ENCODE assay signal across 10 mouse cellular contexts in genomic region chr19:53892838-53893359, GRCm38 (mm10). TPM values are rescaled to one million over a fixed set of nuclear protein-coding genes. Genes with fewer than 3 reads are reported as not detected.
DNase-seq lines count a peak whose midpoint lies in the region; ATAC-seq and TF ChIP-seq lines count a peak whose summit lies in the region.
"Had no signal": no experiment of that assay in that cellular context is flagged by ENCODE, and none has a peak within 500 bp of the region (broad histone marks: within the 10 kb centered on the region; RNA-seq: fewer than 3 reads in every experiment).

No protein-coding gene starts in this region.

- no peak overlapping the region for H3K4me2 ChIP-seq in heart, postnatal 0 days (ENCODE audit: low read depth, low read length)
- no peak overlapping the region for H3K4me2 ChIP-seq in embryonic facial prominence, embryonic 15.5 days (replicated peaks)
- no peak overlapping the region for H3K4me2 ChIP-seq in liver, embryonic 15.5 days
- no peak overlapping the region for H3K4me2 ChIP-seq in hindbrain, embryonic 12.5 days (replicated peaks)
- H3K4me2 ChIP-seq: midbrain, embryonic 12.5 days had no signal

- no peaks in the 10 kb centered on the region for H3K36me3 ChIP-seq in heart, postnatal 0 days (replicated peaks; ENCODE audit: control insufficient read depth, insufficient read depth, low read length)
- H3K36me3 ChIP-seq in embryonic facial prominence, embryonic 15.5 days: no peaks in the 10 kb centered on the region
- no peaks in the 10 kb centered on the region for H3K36me3 ChIP-seq in liver, embryonic 15.5 days (replicated peaks)
- no peaks in the 10 kb centered on the region for H3K36me3 ChIP-seq in hindbrain, embryonic 12.5 days
- H3K36me3 ChIP-seq: midbrain, embryonic 12.5 days had no signal

- no peak for TF ChIP-seq EP300 in heart, postnatal 0 days (IDR thresholded peaks at IDR 0.05; ENCODE audit: low read depth)

- H3K4me3 ChIP-seq in heart, postnatal 0 days (ENCODE audit: low read depth, low read length): no peak overlapping the region
- H3K4me3 ChIP-seq in embryonic facial prominence, embryonic 15.5 days (replicated peaks): no peak overlapping the region
- no peak overlapping the region for H3K4me3 ChIP-seq in liver, embryonic 15.5 days (replicated peaks)
- H3K4me3 ChIP-seq in hindbrain, embryonic 12.5 days: no peak overlapping the region
- H3K4me3 ChIP-seq: midbrain, embryonic 12.5 days had no signal

- H3K4me1 ChIP-seq in heart, postnatal 0 days (ENCODE audit: control insufficient read depth, insufficient read depth): peaks cover 34% of the 10 kb centered on the region
- H3K4me1 ChIP-seq in embryonic facial prominence, embryonic 15.5 days: peaks cover 54% of the 10 kb centered on the region
- peaks cover 82% of the 10 kb centered on the region for H3K4me1 ChIP-seq in liver, embryonic 15.5 days (replicated peaks)
- 0 out of 2 replicates have a peak, but pooled peaks cover 5% of the 10 kb centered on the region for H3K4me1 ChIP-seq in hindbrain, embryonic 12.5 days

- H3K27ac ChIP-seq in heart, postnatal 0 days (ENCODE audit: low read depth): peak overlapping the region; percentile 68; the same call in 1 of the 2 replicates
- peak overlapping the region; percentile 90 for H3K27ac ChIP-seq in embryonic facial prominence, embryonic 15.5 days (replicated peaks)
- peak overlapping the region; percentile 84 for H3K27ac ChIP-seq in liver, embryonic 15.5 days (replicated peaks)
- H3K27ac ChIP-seq in hindbrain, embryonic 12.5 days: no peak overlapping the region
- H3K27ac ChIP-seq: midbrain, embryonic 12.5 days had no signal

- no peak for DNase-seq in heart, postnatal 0 days (ENCODE audit: low spot score)
- DNase-seq in heart, postnatal 25 days (ENCODE audit: low spot score): no peak
- no peak for DNase-seq in adrenal gland, postnatal 36 days
- DNase-seq in left cerebral cortex, adult 8-10 months (ENCODE audit: low spot score in 2 of 2): no peak

- H3K9ac ChIP-seq in heart, postnatal 0 days (replicated peaks; ENCODE audit: low read depth, low read length): no peak overlapping the region
- H3K9ac ChIP-seq in embryonic facial prominence, embryonic 15.5 days: no peak overlapping the region
- H3K9ac ChIP-seq in liver, embryonic 15.5 days: no peak overlapping the region
- H3K9ac ChIP-seq in hindbrain, embryonic 12.5 days: no peak overlapping the region
- H3K9ac ChIP-seq: midbrain, embryonic 12.5 days had no signal

- ATAC-seq in heart, postnatal 0 days (ENCODE audit: insufficient read depth, low read depth): no peak
- ATAC-seq in CD4-positive, CD25-positive, alpha-beta regulatory T cell, adult 4 months: peak; percentile 12
- ATAC-seq in embryonic facial prominence, embryonic 15.5 days (ENCODE audit: insufficient number of reproducible peaks, low FRiP score, low TSS enrichment, low read depth): peak; percentile 69; the same call in 1 of the 2 replicates
- no peak for ATAC-seq in liver, embryonic 15.5 days (ENCODE audit: insufficient read depth)
- ATAC-seq in hindbrain, embryonic 12.5 days (ENCODE audit: low FRiP score): no peak
- ATAC-seq: Patski had no signal

- no peaks in the 10 kb centered on the region for H3K27me3 ChIP-seq in heart, postnatal 0 days (ENCODE audit: control insufficient read depth, insufficient read depth, low read length)
- no peaks in the 10 kb centered on the region for H3K27me3 ChIP-seq in embryonic facial prominence, embryonic 15.5 days
- H3K27me3 ChIP-seq in liver, embryonic 15.5 days: no peaks in the 10 kb centered on the region
- no peaks in the 10 kb centered on the region for H3K27me3 ChIP-seq in hindbrain, embryonic 12.5 days
- H3K27me3 ChIP-seq: midbrain, embryonic 12.5 days had no signal

- 38% methylated on average over 9 of the region's 9 CpGs for WGBS in heart, postnatal 0 days
- 31% methylated on average over 9 of the region's 9 CpGs for WGBS in embryonic facial prominence, embryonic 15.5 days
- WGBS in liver, embryonic 15.5 days (ENCODE audit: insufficient replicate concordance): 20% methylated on average over 9 of the region's 9 CpGs
- WGBS in hindbrain, embryonic 12.5 days: 73% methylated on average over 9 of the region's 9 CpGs

- no peak for TF ChIP-seq CTCF in heart, postnatal 0 days (IDR thresholded peaks at IDR 0.05; ENCODE audit: low read depth)

- no peaks in the 10 kb centered on the region for H3K9me3 ChIP-seq in heart, postnatal 0 days (replicated peaks; ENCODE audit: control insufficient read depth, low read length)
- no peaks in the 10 kb centered on the region for H3K9me3 ChIP-seq in embryonic facial prominence, embryonic 15.5 days (replicated peaks)
- no peaks in the 10 kb centered on the region for H3K9me3 ChIP-seq in liver, embryonic 15.5 days (replicated peaks)
- H3K9me3 ChIP-seq in hindbrain, embryonic 12.5 days (replicated peaks): no peaks in the 10 kb centered on the region
- H3K9me3 ChIP-seq: midbrain, embryonic 12.5 days had no signal

- intact Hi-C loops in heart, postnatal 25 days (cut with DNase I): no loop called here

RNA-seq across cellular contexts. Expression of gene Pdcd4, which starts 0.9 kb away (rescaled TPM):
- total RNA-seq in heart, postnatal 0 days (2014; rRNA removed; ENCODE audit: low replicate concordance): 4.2 and 5.5 TPM in 2 replicates
- 28.6 and 34.8 TPM in 2 replicates for polyA plus RNA-seq in heart, postnatal 0 days (2015; fragmentation: Nextera tagmentation; extraction: Ambion mirVana)
- total RNA-seq in heart, postnatal 25 days (2021): 10 to 100 TPM; 20.9 to 25.1 TPM
- polyA plus RNA-seq in CD4-positive, CD25-positive, alpha-beta regulatory T cell, adult 4 months (2017; shearing (Covaris generic)): 100 to 1,000 TPM; 447 to 643 TPM
- 111 and 122 TPM in 2 replicates for polyA plus RNA-seq in embryonic facial prominence, embryonic 15.5 days (2015; fragmentation: Nextera tagmentation; extraction: Ambion mirVana)
- 16.0 and 17.8 TPM in 2 replicates for polyA plus RNA-seq in liver, embryonic 15.5 days (2015; fragmentation: Nextera tagmentation; extraction: Ambion mirVana)
- polyA plus RNA-seq in hindbrain, embryonic 12.5 days (2016; fragmentation: Nextera tagmentation; extraction: Ambion mirVana): 103 and 113 TPM in 2 replicates
- 100 to 1,000 TPM in 1 of 2 experiments, 10 to 100 TPM in 1; 83.2 to 121 TPM for total RNA-seq in adrenal gland, postnatal 36 days (2021)
- total RNA-seq in left cerebral cortex, adult 8-10 months (2022): 100 to 1,000 TPM in 2 of 4 experiments, 10 to 100 TPM in 2; 95.8 to 102 (median 98.8) TPM

RNA-seq across cellular contexts. Expression of gene Shoc2, which starts 51.2 kb away (rescaled TPM):
- 38.0 and 48.6 TPM in 2 replicates for total RNA-seq in heart, postnatal 0 days (2014; rRNA removed; ENCODE audit: low replicate concordance)
- 20.1 and 22.1 TPM in 2 replicates for polyA plus RNA-seq in heart, postnatal 0 days (2015; fragmentation: Nextera tagmentation; extraction: Ambion mirVana)
- 10 to 100 TPM; 27.6 to 30.5 TPM for total RNA-seq in heart, postnatal 25 days (2021)
- 10 to 100 TPM; 65.7 to 68.8 TPM for polyA plus RNA-seq in CD4-positive, CD25-positive, alpha-beta regulatory T cell, adult 4 months (2017; shearing (Covaris generic))
- polyA plus RNA-seq in embryonic facial prominence, embryonic 15.5 days (2015; fragmentation: Nextera tagmentation; extraction: Ambion mirVana): 47.1 and 48.0 TPM in 2 replicates
- 15.3 and 16.0 TPM in 2 replicates for polyA plus RNA-seq in liver, embryonic 15.5 days (2015; fragmentation: Nextera tagmentation; extraction: Ambion mirVana)
- polyA plus RNA-seq in hindbrain, embryonic 12.5 days (2016; fragmentation: Nextera tagmentation; extraction: Ambion mirVana): 73.3 and 77.5 TPM in 2 replicates
- 10 to 100 TPM; 47.5 to 52.6 TPM for total RNA-seq in adrenal gland, postnatal 36 days (2021)
- 10 to 100 TPM; 54.0 to 59.6 (median 58.1) TPM for total RNA-seq in left cerebral cortex, adult 8-10 months (2022)

RNA-seq across cellular contexts. Expression of gene Bbip1, which starts 51.5 kb away (rescaled TPM):
- 32.1 and 45.5 TPM in 2 replicates for total RNA-seq in heart, postnatal 0 days (2014; rRNA removed; ENCODE audit: low replicate concordance)
- 74.2 and 78.3 TPM in 2 replicates for polyA plus RNA-seq in heart, postnatal 0 days (2015; fragmentation: Nextera tagmentation; extraction: Ambion mirVana)
- 10 to 100 TPM; 36.5 to 38.7 TPM for total RNA-seq in heart, postnatal 25 days (2021)
- 100 to 1,000 TPM; 101 to 113 TPM for polyA plus RNA-seq in CD4-positive, CD25-positive, alpha-beta regulatory T cell, adult 4 months (2017; shearing (Covaris generic))
- polyA plus RNA-seq in embryonic facial prominence, embryonic 15.5 days (2015; fragmentation: Nextera tagmentation; extraction: Ambion mirVana): 67.3 and 67.9 TPM in 2 replicates
- 37.4 and 37.6 TPM in 2 replicates for polyA plus RNA-seq in liver, embryonic 15.5 days (2015; fragmentation: Nextera tagmentation; extraction: Ambion mirVana)
- 113 and 119 TPM in 2 replicates for polyA plus RNA-seq in hindbrain, embryonic 12.5 days (2016; fragmentation: Nextera tagmentation; extraction: Ambion mirVana)
- total RNA-seq in adrenal gland, postnatal 36 days (2021): 10 to 100 TPM; 26.2 to 29.1 TPM
- 10 to 100 TPM; 39.9 to 52.1 (median 45.4) TPM for total RNA-seq in left cerebral cortex, adult 8-10 months (2022)

Comparison
In these comparisons a context has a peak if more than half of its experiments do, and no peak if none do; other contexts are left out.
1. ATAC-seq: peak in CD4-positive, CD25-positive, alpha-beta regulatory T cell, adult 4 months (single experiment) and embryonic facial prominence, embryonic 15.5 days (single experiment); none in heart, postnatal 0 days (single experiment), liver, embryonic 15.5 days (single experiment) and hindbrain, embryonic 12.5 days (single experiment).